Mouse (Mus musculus): ENCODE measurements around the gene Alg5. TPM values are rescaled to one million over a fixed set of nuclear protein-coding genes. Genes with fewer than 3 reads are reported as not detected.

The Alg5 gene
- polyA plus RNA-seq (2012; rRNA removed) = 12.1 and 16.6 TPM in 2 replicates

GRCm38 (mm10) chr3:54735247-54736046 is at the start of gene Alg5, which contains the start of gene Exosc8:
Alg5 (plus strand) TSS chr3:54735539.
Exosc8 (minus strand) TSS chr3:54735393.

GRCm38 (mm10) chr3:54692202-54693055 is 42.9 kb upstream of the Alg5 start, which contains the start of gene Supt20:
Supt20 (plus strand) TSS chr3:54692807.

GRCm38 (mm10) chr3:54714253-54714652 is 21.1 kb upstream of the Alg5 start, which contains the start of gene Gm21958:
Gm21958 (minus strand) TSS chr3:54714353.

GRCm38 (mm10) chr3:54755145-54756041 is 20.1 kb downstream of the Alg5 start, which contains the start of gene Smad9:
Smad9 (plus strand) TSS chr3:54755582.

Other genes starting within 250 kb of the Alg5 start
- 32.7 and 33.9 TPM in 2 replicates for gene Supt20, start 42.7 kb upstream of the Alg5 start, polyA plus RNA-seq (2012; rRNA removed)
- gene Gm21958, start 21.2 kb upstream of the Alg5 start, polyA plus RNA-seq (2012; rRNA removed) = not detected in 2 replicates
- gene Exosc8, start 146 bp upstream of the Alg5 start, polyA plus RNA-seq (2012; rRNA removed) = 8.9 and 9.9 TPM in 2 replicates
- gene Smad9, start 20.0 kb downstream of the Alg5 start, polyA plus RNA-seq (2012; rRNA removed) = 1.2 and 1.7 TPM in 2 replicates
- 24.4 and 29.9 TPM in 2 replicates for gene Rfxap, start 72.3 kb downstream of the Alg5 start, polyA plus RNA-seq (2012; rRNA removed)
- gene Sertm1, start 180.3 kb downstream of the Alg5 start, polyA plus RNA-seq (2012; rRNA removed) = 0.05 and 0.09 TPM in 2 replicates